Mouse (Mus musculus): ENCODE results near the gene Fam136a.

The Fam136a gene

DNA sequence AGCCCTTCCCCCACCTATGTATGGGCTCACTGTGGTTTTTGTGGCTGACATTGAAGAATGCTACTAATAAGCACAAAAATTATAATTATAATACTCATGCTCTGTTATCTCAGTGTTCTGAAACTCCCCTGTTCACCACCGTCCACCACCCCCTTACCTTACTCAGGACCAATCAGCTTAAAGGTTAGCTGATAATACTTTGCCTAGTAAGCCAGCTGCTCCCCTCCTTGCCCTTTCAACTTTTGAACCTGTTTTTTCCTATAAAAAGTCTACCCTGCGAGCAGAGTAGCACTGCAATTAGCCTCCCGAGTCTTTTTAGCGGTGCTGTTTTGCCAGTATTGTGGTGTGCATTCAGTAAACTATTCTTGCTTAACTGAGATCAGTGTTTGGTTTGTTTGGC, 19.2 kb downstream of the Fam136a start:
- Histone ChIP-seq H3K27me3 (ENCODE audit: insufficient read depth, low read length) (no peaks in the 10 kb centered on the region), H3K36me3 (ENCODE audit: insufficient read depth, low read length) (peaks cover 40% of the 10 kb centered on the region), H3K9me3 (ENCODE audit: low read length) (no peaks in the 10 kb centered on the region), H3K4me3 (replicated peaks; ENCODE audit: low read length) (no peak overlapping the region), H3K4me1 (replicated peaks; ENCODE audit: low read depth, low read length) (peaks cover 13% of the 10 kb centered on the region)
- no peak for TF ChIP-seq CTCF (conservative IDR thresholded peaks at IDR 0.05; ENCODE audit: low read length)

DNA sequence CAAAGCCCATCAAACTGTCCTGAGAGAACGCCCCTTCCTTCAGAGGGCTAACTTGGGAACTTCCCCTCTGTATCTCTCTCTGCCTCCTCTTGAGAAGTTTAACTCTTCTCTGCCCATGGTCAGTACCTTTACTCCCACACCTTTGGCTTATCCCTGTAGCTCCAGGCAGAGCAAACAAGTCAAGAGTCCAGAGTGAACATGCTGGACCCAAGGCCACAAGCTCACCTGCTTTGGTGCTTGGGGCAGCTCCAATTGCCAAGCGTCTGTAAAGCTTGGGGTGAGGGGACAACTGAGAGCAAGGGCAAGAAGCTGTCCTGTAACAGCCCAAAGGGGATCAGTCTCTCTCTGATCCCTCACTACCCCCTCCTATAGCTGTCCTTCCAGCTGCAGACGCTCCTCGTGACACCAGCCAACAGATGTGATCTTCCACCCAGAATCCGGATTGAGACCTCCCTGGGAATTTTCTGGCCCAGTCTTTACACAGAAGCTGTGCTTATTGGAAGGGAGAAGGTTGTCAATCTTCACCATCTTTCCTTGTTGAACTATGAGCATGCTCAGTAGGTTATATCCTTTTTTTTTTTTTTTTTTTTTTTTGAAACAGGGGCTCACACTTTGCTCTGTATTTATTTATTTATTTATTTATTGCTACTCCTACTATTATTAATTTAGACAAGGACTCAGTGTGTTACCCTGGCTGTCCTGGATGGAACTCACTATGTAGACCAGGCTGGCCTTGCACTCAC, 20.1 kb downstream of the Fam136a start:
- Histone ChIP-seq H3K4me3 (replicated peaks; ENCODE audit: low read length) (no peak overlapping the region), H3K9me3 (ENCODE audit: low read length) (no peaks in the 10 kb centered on the region), H3K4me1 (replicated peaks; ENCODE audit: low read depth, low read length) (peaks cover 13% of the 10 kb centered on the region), H3K36me3 (ENCODE audit: insufficient read depth, low read length) (peaks cover 43% of the 10 kb centered on the region), H3K27me3 (ENCODE audit: insufficient read depth, low read length) (no peaks in the 10 kb centered on the region)
- no peak for TF ChIP-seq POU5F1 (IDR thresholded peaks at IDR 0.05; ENCODE audit: borderline replicate concordance, low read length)
- TF ChIP-seq NANOG (IDR thresholded peaks at IDR 0.05; ENCODE audit: borderline replicate concordance, low read length): no peak
- no peak for TF ChIP-seq CTCF (conservative IDR thresholded peaks at IDR 0.05; ENCODE audit: low read length)

- Histone ChIP-seq H3K9me3 (ENCODE audit: low read length) (no peaks in the 10 kb centered on the region), H3K4me1 (replicated peaks; ENCODE audit: low read depth, low read length) (peaks cover 13% of the 10 kb centered on the region), H3K27me3 (ENCODE audit: insufficient read depth, low read length) (no peaks in the 10 kb centered on the region), H3K36me3 (ENCODE audit: insufficient read depth, low read length) (peaks cover 58% of the 10 kb centered on the region), H3K4me3 (replicated peaks; ENCODE audit: low read length) (no peak overlapping the region)
- TF ChIP-seq NANOG (IDR thresholded peaks at IDR 0.05; ENCODE audit: borderline replicate concordance, low read length): no peak
- TF ChIP-seq POU5F1 (IDR thresholded peaks at IDR 0.05; ENCODE audit: borderline replicate concordance, low read length): no peak
- no peak for TF ChIP-seq CTCF (conservative IDR thresholded peaks at IDR 0.05; ENCODE audit: low read length)
Measured at GRCm38 (mm10) chr6:86387313-86387712, 21.9 kb downstream of the Fam136a start.

GRCm38 (mm10) chr6:86388461-86388860, 23.0 kb downstream of the Fam136a start:
- peaks cover 65% of the 10 kb centered on the region for H3K36me3 ChIP-seq (ENCODE audit: insufficient read depth, low read length)
- H3K27me3 ChIP-seq (ENCODE audit: insufficient read depth, low read length): no peaks in the 10 kb centered on the region
- no peaks in the 10 kb centered on the region for H3K9me3 ChIP-seq (ENCODE audit: low read length)
- H3K4me1 ChIP-seq (replicated peaks; ENCODE audit: low read depth, low read length): peaks cover 13% of the 10 kb centered on the region
- no peak for TF ChIP-seq CTCF (conservative IDR thresholded peaks at IDR 0.05; ENCODE audit: low read length)
- no peak for TF ChIP-seq POU5F1 (IDR thresholded peaks at IDR 0.05; ENCODE audit: borderline replicate concordance, low read length)
- TF ChIP-seq NANOG (IDR thresholded peaks at IDR 0.05; ENCODE audit: borderline replicate concordance, low read length): no peak
- no peak overlapping the region; the same call in 1 of the 2 replicates for H3K4me3 ChIP-seq (replicated peaks; ENCODE audit: low read length)

DNA sequence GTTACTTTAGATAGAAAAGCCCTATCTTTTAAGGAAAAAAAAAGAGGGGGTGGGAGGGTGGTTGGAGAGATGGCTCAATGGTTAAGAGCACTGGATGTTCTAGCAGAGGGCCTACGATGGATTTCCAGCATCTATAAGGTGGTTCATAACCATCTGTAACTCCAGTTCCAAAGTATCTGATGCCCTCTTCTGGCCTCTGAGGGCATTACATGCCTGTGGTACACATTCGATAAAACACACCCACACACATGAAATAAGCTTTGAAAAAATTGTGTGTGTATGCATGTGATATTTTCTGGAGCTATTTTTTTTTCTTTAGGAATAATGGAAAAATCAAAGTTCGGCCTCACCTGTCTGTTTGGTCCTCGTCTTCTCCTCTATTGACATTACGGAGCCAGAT, 25.9 kb downstream of the Fam136a start:
- Histone ChIP-seq H3K4me1 (replicated peaks; ENCODE audit: low read depth, low read length) (peaks cover 26% of the 10 kb centered on the region), H3K9me3 (ENCODE audit: low read length) (no peaks in the 10 kb centered on the region), H3K36me3 (ENCODE audit: insufficient read depth, low read length) (peaks cover 74% of the 10 kb centered on the region), H3K27me3 (ENCODE audit: insufficient read depth, low read length) (no peaks in the 10 kb centered on the region), H3K4me3 (replicated peaks; ENCODE audit: low read length) (0 out of 2 replicates have a peak overlapping the region, but pooled peaks have one; percentile 13)
- TF ChIP-seq NANOG (IDR thresholded peaks at IDR 0.05; ENCODE audit: borderline replicate concordance, low read length) (no peak), CTCF (conservative IDR thresholded peaks at IDR 0.05; ENCODE audit: low read length) (no peak), POU5F1 (IDR thresholded peaks at IDR 0.05; ENCODE audit: borderline replicate concordance, low read length) (no peak)

DNA sequence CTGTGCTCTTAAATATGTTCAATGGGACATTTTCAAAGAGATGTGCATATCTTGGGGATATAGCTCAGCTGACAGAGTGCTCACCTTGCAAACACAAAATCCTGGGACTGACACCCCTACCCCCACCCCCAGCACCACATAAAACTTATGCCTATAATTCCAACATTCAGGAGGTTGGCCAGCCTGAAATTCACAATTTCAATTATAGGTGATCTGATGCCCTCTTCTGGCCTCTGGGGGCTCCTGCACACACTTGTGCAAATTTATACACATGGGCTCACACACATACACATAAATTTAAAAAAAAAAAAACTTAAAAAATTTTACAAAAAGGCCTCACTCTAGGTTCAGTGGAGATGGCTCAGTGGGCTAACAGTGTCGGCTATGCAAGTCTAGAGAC, 27.7 kb downstream of the Fam136a start:
- peaks cover 6% of the 10 kb centered on the region for H3K27me3 ChIP-seq (ENCODE audit: insufficient read depth, low read length)
- peaks cover 57% of the 10 kb centered on the region for H3K36me3 ChIP-seq (ENCODE audit: insufficient read depth, low read length)
- TF ChIP-seq POU5F1 (IDR thresholded peaks at IDR 0.05; ENCODE audit: borderline replicate concordance, low read length) (no peak), NANOG (IDR thresholded peaks at IDR 0.05; ENCODE audit: borderline replicate concordance, low read length) (no peak), CTCF (conservative IDR thresholded peaks at IDR 0.05; ENCODE audit: low read length) (no peak; the same call in 1 of the 2 replicates)
- H3K4me3 ChIP-seq (replicated peaks; ENCODE audit: low read length): no peak overlapping the region
- H3K4me1 ChIP-seq (replicated peaks; ENCODE audit: low read depth, low read length): peaks cover 36% of the 10 kb centered on the region
- H3K9me3 ChIP-seq (ENCODE audit: low read length): no peaks in the 10 kb centered on the region

DNA sequence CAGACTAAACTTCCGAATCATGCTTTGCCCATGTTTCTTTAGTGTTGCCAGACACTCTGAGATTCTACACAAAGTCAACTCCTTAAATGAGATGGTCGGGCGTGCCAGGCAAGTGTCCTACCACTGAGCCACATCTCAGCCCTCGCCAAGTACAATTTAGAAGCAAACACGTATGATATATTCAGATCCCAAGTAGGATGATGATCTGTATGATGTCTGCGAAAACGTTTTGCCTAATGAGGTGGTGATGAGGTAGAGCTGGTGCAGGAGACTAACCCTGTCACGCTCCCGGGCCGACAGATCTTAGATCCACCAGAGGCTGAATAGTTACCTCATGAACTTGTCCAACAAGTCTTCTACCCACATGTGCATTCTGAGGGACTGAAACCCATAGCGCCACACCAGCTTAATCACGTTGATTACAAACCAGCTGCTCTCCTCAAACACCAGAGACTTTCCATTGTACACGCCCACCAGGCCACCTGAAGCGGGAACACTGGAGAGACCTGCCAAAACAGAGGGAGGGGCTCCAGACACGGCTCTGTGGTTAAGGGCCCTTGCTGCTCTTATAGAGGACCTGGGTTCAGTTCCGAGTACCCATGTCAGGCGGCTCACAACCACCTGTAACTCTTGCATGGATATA, 28.8 kb downstream of the Fam136a start:
- H3K4me3 ChIP-seq (replicated peaks; ENCODE audit: low read length): no peak overlapping the region
- H3K4me1 ChIP-seq (replicated peaks; ENCODE audit: low read depth, low read length): peaks cover 28% of the 10 kb centered on the region
- no peaks in the 10 kb centered on the region for H3K9me3 ChIP-seq (ENCODE audit: low read length)
- H3K36me3 ChIP-seq (ENCODE audit: insufficient read depth, low read length): peaks cover 47% of the 10 kb centered on the region
- H3K27me3 ChIP-seq (ENCODE audit: insufficient read depth, low read length): peaks cover 17% of the 10 kb centered on the region
- TF ChIP-seq CTCF (conservative IDR thresholded peaks at IDR 0.05; ENCODE audit: low read length): no peak
- TF ChIP-seq POU5F1 (IDR thresholded peaks at IDR 0.05; ENCODE audit: borderline replicate concordance, low read length): no peak
- TF ChIP-seq NANOG (IDR thresholded peaks at IDR 0.05; ENCODE audit: borderline replicate concordance, low read length): no peak

GRCm38 (mm10) chr6:86395021-86395420, 29.6 kb downstream of the Fam136a start:
- Histone ChIP-seq H3K27me3 (ENCODE audit: insufficient read depth, low read length) (peaks cover 19% of the 10 kb centered on the region), H3K36me3 (ENCODE audit: insufficient read depth, low read length) (peaks cover 39% of the 10 kb centered on the region), H3K4me1 (replicated peaks; ENCODE audit: low read depth, low read length) (peaks cover 28% of the 10 kb centered on the region), H3K4me3 (replicated peaks; ENCODE audit: low read length) (no peak overlapping the region), H3K9me3 (ENCODE audit: low read length) (no peaks in the 10 kb centered on the region)
- TF ChIP-seq CTCF (conservative IDR thresholded peaks at IDR 0.05; ENCODE audit: low read length) (no peak), NANOG (IDR thresholded peaks at IDR 0.05; ENCODE audit: borderline replicate concordance, low read length) (no peak), POU5F1 (IDR thresholded peaks at IDR 0.05; ENCODE audit: borderline replicate concordance, low read length) (no peak)

Data from E14TG2a.4 (cell line).